Mouse (Mus musculus): ENCODE measurements around the gene Bmx.

Bmx gene

DNA sequence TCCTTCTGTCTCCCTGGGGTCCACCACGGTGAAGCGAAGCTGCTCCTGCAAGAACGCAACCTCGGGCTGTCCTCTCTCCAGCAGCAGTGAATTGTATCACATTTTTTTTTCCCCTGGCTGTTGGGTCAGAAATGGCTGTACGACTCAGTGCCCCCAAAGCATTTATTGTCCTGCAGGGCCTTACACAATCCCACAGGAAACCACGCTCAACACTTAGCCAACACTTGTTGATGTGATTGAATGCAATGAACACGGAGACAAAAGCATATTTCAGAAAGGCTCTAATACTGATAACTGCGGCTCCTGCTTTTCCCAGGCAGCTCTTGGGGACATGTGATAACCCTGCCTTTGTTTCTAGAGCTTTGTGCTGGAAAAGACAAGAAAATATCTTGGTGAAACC is at the start of gene Bmx:
Bmx (minus strand) TSS at position 137 of the 400 bp plus-strand sequence.
- DNase-seq (ENCODE audit: low read depth, low spot score): no peak

DNA sequence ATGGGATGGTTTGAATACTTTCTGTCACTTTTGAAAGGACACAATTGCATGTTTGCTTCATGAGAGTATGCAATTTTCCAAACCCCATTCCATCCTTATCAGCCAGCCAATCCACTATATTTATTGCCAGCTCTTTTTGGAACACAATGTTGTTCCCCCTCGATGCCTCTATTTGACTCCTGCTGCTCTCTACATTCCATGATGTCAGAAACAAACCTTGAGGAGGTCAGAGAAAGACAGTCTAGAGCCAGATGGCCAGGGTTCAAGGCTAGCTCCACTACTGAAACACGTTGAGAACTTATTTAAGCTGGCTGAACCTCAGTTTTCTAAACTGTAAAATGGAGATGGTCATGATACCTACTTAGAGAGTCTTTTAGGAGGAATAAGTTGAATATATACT is 48.3 kb upstream of the Bmx start:
- DNase-seq (ENCODE audit: low read depth, low spot score): no peak

DNA sequence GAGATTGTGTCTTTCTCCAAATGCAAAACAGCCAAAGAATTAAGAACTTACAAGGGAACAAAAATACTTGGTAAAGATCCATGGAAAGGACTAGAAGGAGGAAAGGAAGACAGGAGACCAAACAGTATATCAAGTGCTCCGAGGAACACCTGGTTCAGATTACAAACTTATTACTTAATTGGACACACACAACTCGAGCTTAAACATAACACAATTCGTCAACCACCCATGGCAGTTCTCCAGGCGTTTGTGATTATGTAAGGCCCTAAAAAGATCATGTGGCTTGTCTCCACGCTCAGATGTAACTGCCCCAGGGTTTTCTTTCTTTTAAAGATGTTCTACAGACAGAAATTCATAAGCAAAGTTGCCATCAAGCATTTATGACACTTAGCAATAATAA is 33.2 kb upstream of the Bmx start:
- DNase-seq (ENCODE audit: low read depth, low spot score): no peak

- no peak for DNase-seq (ENCODE audit: low read depth, low spot score)
Observed at GRCm38 (mm10) chrX:164287077-164287476, 29.1 kb upstream of the Bmx start.

DNA sequence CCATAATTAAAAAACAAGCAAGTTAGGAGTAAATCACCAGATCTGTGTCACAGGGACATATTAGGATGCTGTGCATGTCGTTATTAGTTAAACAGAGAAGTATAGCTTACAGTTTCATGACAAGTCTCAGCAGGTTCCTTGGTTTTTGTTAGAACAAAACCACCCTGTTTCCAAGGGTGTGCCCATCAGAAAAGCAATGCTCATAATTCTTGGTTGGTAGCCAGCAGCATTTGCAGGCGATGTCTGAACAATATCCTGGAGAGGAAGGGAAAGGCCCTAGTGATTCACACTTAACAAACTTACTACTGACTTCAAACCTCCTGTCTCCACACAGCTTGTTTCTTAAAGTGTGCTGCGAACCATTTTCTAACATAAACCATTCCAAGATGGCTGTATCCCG is 25.8 kb upstream of the Bmx start:
- DNase-seq (ENCODE audit: low read depth, low spot score): no peak

DNA sequence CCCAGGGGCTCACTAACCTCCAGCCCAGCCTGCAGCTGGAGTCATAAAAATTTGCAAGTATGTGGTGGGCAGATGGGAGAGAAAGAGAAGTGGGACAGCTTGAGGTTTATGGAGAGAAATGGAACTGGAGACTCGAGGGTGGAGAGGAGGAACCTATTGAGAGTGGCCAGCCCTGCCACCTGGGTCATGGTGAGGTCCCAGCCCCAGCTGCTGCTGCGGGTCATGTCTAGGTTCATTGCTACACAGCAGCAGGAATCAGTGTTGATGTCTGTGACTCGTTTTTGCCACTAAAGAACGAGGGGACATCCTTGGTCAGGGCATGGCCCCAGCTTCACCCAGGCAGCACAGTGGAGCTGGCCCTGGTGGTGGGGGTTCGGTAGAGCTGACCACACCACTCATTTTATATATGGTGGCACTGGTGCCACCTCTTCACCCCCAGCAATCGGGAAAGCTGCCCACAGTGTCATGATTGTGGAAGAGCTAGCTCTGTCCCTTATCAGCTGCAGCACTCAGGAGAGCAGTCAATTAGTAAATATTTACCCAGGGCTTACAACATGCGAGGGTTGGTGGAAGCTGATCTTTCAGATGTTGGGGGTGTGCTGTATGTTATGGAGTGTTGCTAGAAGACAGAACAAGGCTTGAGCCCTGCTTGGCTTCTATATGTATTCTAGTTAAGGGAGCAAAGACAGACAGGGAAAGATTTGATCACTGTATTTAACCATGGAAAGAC is 23.1 kb upstream of the Bmx start:
- no peak for DNase-seq (ENCODE audit: low read depth, low spot score)

- no peak for DNase-seq (ENCODE audit: low read depth, low spot score)
Observed at GRCm38 (mm10) chrX:164275536-164275935, 17.5 kb upstream of the Bmx start.

- no peak for DNase-seq (ENCODE audit: low read depth, low spot score)
Observed at GRCm38 (mm10) chrX:164270603-164271002, 12.6 kb upstream of the Bmx start.

DNA sequence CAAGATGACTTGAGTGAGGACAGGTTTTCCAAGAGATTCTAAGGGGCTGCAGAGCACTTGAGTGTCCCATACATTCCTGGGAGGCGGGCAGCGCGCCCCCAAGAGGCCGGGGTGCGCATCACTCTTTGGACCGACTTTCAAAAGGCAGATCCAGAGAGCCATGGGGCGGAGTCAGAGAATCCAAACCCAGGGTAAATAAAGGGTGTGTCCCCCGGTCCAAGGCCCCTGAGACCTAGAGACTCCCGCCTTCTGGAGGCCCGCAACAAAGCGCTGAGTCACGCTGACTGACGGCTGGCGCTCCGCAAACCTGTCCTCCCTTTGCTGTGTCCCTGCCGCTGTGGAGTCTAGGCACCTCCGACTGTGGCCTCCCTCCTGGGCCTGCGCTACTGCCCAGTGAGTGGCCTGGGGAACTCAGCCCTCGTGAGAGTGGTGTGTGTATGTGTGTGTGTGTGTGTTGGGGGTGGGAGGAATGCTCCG is 11.3 kb upstream of the Bmx start, which contains the start of gene Pir:
Pir (plus strand) TSS at position 87 of the 477 bp plus-strand sequence.
- no peak for DNase-seq (ENCODE audit: low read depth, low spot score)

DNA sequence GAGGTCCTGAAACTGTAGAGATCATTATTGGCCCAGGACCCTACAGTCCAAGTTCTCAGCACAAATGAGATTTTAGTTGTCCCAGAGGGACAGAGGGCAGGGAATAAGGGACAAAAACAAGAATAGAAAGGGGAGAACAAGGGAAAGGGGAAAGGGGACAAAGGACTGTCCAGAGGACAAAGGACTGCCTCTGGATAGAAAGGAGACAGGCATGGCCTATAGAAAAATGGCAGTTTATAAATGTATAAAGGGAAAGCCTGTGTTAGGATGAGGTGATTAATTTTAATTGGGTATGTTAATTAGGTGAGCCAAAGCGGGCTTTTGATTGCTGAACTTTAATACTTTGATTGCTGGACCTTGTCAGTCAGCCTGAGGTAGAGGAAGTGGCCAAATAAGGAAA is 6.9 kb upstream of the Bmx start:
- DNase-seq (ENCODE audit: low read depth, low spot score): no peak

DNA sequence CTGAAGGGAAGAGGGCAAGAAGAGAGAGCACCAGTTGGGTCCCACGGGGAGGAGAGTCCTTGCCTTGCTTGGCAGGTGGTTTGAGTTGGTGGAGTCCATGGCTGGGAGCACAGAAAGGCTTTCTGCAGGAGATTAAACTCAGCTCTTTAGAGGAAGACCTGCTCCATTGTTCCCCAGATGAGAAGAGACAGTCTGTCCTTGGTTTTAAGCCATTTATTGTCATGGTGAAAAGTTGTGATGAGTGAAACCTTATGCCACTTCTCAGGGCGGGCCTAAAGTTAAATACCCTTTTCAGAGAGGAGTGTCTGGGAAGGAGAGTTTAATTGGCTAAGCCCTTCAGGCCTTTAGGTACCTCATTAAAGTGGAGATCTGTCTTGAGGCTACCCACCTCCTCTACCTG is 4.3 kb upstream of the Bmx start:
- DNase-seq (ENCODE audit: low read depth, low spot score): no peak

- DNase-seq (ENCODE audit: low read depth, low spot score): no peak
Observed at GRCm38 (mm10) chrX:164258662-164259061, 669 bp upstream of the Bmx start.

DNA sequence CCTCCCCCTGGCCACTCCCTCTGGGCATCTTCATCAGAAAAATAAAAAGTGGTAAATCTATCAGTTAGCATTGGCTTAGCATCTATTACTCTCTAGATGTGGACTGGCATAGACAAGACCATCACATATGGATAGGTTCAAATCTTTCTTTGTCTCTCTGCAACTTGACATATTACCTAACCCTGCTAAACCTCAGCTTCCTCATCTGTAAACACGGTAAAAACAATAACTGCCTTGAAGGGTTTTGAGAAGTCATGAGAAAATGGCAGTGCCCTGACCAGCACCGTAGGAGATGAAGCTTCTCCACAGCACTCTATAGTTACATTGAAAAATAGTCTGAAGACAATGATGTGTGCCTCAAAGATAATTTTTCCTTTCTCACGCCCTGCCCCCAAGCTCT is 1.5 kb downstream of the Bmx start:
- no peak for DNase-seq (ENCODE audit: low read depth, low spot score)

DNA sequence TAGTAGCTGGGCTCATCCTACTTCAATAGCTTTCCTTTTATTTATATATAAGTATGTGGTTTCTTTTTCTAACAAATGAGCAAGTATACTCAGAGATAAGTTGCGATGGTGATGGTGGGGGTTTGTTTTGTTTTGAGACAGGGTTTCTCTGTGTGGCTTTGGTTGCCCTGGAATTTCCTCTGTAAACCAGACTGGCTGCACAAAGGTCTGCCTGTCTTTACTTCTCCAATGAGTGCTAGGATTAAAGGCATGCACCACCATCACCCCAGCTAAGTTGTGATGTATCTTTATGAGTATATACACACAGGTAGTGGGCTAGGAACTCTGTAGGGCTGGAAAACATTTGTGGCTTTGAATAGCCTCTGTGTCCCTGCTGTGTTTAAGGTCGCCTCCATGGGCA is 11.3 kb downstream of the Bmx start:
- no peak for DNase-seq (ENCODE audit: low read depth, low spot score)

GRCm38 (mm10) chrX:164245714-164246113 is 12.3 kb downstream of the Bmx start:
- DNase-seq (ENCODE audit: low read depth, low spot score): no peak

DNA sequence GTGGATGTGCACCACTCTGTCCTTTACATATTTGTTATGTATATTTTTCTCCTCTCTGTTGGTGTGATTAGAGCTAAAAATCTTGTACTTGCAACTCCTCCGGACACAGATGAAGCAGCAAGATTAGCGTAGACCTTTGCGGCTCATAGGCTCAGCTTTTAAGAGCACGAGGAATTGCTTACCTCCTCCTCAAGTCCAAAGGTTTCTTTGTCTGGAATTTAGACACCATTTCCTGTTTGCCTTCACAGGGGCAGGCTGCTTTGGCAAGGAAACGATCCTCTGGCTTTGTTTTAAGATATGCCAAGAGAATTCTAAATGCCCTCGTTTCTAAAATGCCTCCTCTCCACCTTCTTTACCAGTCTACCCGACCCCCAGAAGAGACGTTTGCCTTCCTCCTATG is 24.6 kb downstream of the Bmx start:
- no peak for DNase-seq (ENCODE audit: low read depth, low spot score)

GRCm38 (mm10) chrX:164221989-164222388 is 36.0 kb downstream of the Bmx start:
- no peak for DNase-seq (ENCODE audit: low read depth, low spot score)

DNA sequence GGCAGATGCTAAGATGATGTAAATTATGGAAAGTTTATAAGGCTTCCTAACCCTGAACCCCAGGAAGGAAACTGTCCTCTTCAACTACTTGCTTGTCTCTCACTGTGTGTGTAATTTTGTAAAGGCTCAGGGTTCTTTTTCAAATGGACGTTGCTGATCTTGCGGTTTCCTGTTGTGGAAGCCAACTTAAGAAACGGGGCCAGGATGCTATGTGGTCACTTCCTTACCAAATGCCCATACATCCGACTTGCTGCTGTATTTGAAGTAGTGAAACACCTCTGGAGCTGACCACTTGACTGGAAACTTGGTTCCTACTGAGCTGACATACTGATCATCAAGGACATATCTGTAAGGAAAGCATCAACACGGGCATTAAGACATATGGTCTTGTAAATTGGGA is 57.4 kb downstream of the Bmx start:
- no peak for DNase-seq (ENCODE audit: low read depth, low spot score)

DNA sequence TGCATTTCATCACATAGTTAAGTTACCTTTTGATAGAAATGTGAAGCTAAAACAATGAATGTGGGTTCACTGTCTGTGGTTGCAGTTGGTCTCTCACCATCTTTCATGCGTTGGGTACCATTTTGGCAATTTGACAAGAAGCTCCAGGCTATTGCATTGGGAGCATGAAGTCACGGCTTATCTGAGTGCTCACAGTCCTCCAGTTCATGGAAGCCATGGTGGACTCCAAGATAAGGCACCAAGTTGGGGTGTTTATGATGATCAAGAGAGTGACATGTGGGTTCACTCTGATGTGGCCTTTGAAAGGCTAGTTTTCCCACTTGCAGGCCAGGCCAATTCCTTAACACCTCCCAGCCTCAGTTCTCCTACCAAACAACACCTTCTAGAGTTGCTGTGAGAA is 60.3 kb downstream of the Bmx start:
- DNase-seq (ENCODE audit: low read depth, low spot score): no peak

DNA sequence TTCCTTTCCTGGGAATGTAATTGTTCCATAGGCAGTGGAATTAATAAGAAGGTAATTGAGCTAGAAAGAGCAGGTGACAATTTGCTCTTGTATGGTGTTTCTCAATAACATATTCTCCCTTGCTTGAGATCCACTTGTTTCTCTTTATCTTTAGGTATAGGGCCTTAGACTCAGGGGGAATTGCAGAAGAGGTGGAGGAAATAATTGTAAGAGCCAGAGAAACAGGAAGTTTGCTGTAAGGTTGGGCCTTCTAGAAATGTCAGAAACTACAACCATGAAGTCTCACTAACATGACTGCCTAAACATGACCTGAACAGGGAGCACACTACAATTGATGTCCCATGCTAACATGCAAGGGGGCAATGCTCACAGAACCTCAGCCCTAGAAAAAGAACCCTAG is 68.1 kb downstream of the Bmx start:
- no peak for DNase-seq (ENCODE audit: low read depth, low spot score)

DNA sequence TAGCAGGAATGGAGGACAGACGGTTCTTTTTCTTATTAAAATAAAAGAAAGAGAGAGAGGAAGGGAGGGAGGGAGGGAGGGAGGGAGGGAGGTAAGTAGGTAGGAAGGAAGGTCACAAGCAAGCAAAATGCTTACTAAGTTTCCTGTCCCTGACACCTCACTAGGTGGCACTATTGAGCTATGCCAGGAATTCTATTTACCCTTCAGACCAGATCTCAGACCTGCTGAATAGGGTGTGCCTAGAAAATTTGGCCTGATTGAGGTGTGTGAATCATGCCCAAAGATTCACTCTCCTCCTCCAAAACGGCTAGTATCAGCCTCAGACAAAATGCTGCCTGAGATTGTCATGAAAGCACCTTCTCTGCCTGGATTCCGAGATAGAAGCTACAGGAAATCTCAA is 74.1 kb downstream of the Bmx start:
- peak; percentile 31 for DNase-seq (ENCODE audit: low read depth, low spot score)

DNA sequence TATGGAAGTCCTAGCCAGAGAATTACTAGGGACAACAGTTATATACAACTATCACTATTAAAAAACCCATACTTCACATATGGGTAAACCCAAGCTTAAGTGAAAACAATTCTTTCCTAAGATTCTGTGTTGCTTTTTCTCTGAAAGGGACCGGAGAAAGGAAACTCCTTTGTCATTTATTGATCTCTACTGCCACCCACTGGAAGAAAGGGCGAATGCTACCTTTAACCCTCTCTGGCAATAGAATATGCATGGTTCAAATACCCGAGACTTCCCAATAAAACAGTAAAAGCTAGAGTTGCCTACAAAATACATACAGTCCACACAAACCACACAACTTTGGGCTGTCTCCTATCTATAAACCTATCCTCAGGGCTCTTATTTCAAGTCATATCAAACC is 78.2 kb downstream of the Bmx start:
- DNase-seq (ENCODE audit: low read depth, low spot score): peak; percentile 28

- DNase-seq (ENCODE audit: low read depth, low spot score): no peak
Observed at GRCm38 (mm10) chrX:164178856-164179255, 79.1 kb downstream of the Bmx start.

- no peak for DNase-seq (ENCODE audit: low read depth, low spot score)
Observed at GRCm38 (mm10) chrX:164175780-164176179, 82.2 kb downstream of the Bmx start.
